Comparison of ENCODE assay signal across 28 mouse cellular contexts in the genomic region with DNA sequence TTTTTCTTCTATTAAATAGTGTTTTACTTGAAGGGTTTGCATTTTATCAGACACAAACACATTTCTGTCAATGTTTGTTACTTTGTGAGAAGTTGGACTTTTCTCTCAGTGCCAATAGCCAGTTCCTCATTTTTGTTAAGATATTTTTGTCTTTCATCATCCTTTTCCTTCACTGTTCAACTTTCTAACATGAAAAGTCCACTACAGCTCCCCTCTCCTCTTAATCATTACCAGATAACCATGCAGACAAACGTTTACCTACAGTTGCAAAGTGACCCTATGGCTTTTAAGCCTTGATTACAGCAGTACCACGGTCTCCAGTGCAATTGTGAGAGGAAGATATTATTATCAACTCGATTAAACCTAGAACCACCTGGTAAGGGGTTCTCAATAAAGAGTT. TPM values are rescaled to one million over a fixed set of nuclear protein-coding genes. Genes with fewer than 3 reads are reported as not detected.
DNase-seq lines count a peak whose midpoint lies in the region; ATAC-seq and TF ChIP-seq lines count a peak whose summit lies in the region.
"Had no signal": no experiment of that assay in that cellular context is flagged by ENCODE, and none has a peak within 500 bp of the region (broad histone marks: within the 10 kb centered on the region; RNA-seq: fewer than 3 reads in every experiment).

No protein-coding gene starts in this region.

- no peak overlapping the region for H3K27ac ChIP-seq in midbrain, embryonic 13.5 days
- H3K27ac ChIP-seq: embryonic facial prominence, embryonic 10.5 days; embryonic facial prominence, embryonic 12.5 days; forebrain, embryonic 13.5 days; forebrain, embryonic 15.5 days had no signal

- no peak for TF ChIP-seq CTCF in G1E (IDR thresholded peaks at IDR 0.05; ENCODE audit: low read depth, low read length)

- H3K36me3 ChIP-seq in G1E (replicated peaks), result no peaks in the 10 kb centered on the region
- no peaks in the 10 kb centered on the region for H3K36me3 ChIP-seq in midbrain, embryonic 13.5 days
- H3K36me3 ChIP-seq: embryonic facial prominence, embryonic 10.5 days; embryonic facial prominence, embryonic 12.5 days; forebrain, embryonic 15.5 days had no signal

- H3K9ac ChIP-seq in midbrain, embryonic 13.5 days (replicated peaks), result no peak overlapping the region
- H3K9ac ChIP-seq: embryonic facial prominence, embryonic 12.5 days; forebrain, embryonic 13.5 days; forebrain, embryonic 15.5 days; forebrain, postnatal 0 days had no signal

- DNase-seq in G1E (ENCODE audit: low spot score) (no peak), MEL-GATA-1-ER (ENCODE audit: extremely low read depth, low read depth) (peak; percentile 86)
- DNase-seq in layer of hippocampus, postnatal 36 days, result no peak
- DNase-seq in neural tube, embryonic 10.5 days (ENCODE audit: extremely low spot score, low spot score), result no peak
- DNase-seq: adrenal gland, adult 2 months; adrenal gland, postnatal 10 days; adrenal gland, postnatal 25 days; B cell, adult 2 months; cerebellum, adult 11 months; cerebellum, adult 18-20 months; cerebellum, adult 8-10 months; cerebellum, adult 9-11 months; cerebellum, postnatal 14 days; cerebellum, postnatal 36 days; forebrain, postnatal 0 days had no signal

- 77% methylated on average over 3 of the region's 3 CpGs for WGBS in midbrain, embryonic 13.5 days

- ATAC-seq in G1E (ENCODE audit: extremely low read depth, insufficient number of reproducible peaks, low FRiP score, poor library complexity, severe bottlenecking), result peak; percentile 56
- ATAC-seq in megakaryocyte progenitor cell, adult 5-6 weeks (replicated peaks; ENCODE audit: poor library complexity), result peak; percentile 44
- no peak for ATAC-seq in midbrain, embryonic 13.5 days
- ATAC-seq: CD4-positive, CD25-positive, alpha-beta regulatory T cell, adult 4 months; forebrain, embryonic 13.5 days; forebrain, embryonic 15.5 days; forebrain, postnatal 0 days had no signal

- no peak overlapping the region for H3K4me3 ChIP-seq in G1E (ENCODE audit: low read depth, low read length)
- H3K4me3 ChIP-seq in midbrain, embryonic 13.5 days (replicated peaks), result no peak overlapping the region
- H3K4me3 ChIP-seq: embryonic facial prominence, embryonic 10.5 days; embryonic facial prominence, embryonic 12.5 days; forebrain, embryonic 13.5 days; forebrain, embryonic 15.5 days had no signal

- H3K4me1 ChIP-seq in G1E (ENCODE audit: insufficient read depth, low read depth, low read length), result peaks cover 27% of the 10 kb centered on the region
- H3K4me1 ChIP-seq in midbrain, embryonic 13.5 days (replicated peaks), result no peaks in the 10 kb centered on the region
- H3K4me1 ChIP-seq: embryonic facial prominence, embryonic 12.5 days; forebrain, embryonic 15.5 days had no signal

- H3K27me3 ChIP-seq in G1E (ENCODE audit: insufficient read depth, low read length), result no peaks in the 10 kb centered on the region
- H3K27me3 ChIP-seq in midbrain, embryonic 13.5 days, result no peaks in the 10 kb centered on the region
- H3K27me3 ChIP-seq: CH12.LX; embryonic facial prominence, embryonic 12.5 days; forebrain, embryonic 13.5 days; forebrain, embryonic 15.5 days had no signal

- no peaks in the 10 kb centered on the region for H3K9me3 ChIP-seq in G1E (replicated peaks)
- no peaks in the 10 kb centered on the region for H3K9me3 ChIP-seq in midbrain, embryonic 13.5 days
- H3K9me3 ChIP-seq: embryonic facial prominence, embryonic 10.5 days; embryonic facial prominence, embryonic 12.5 days; forebrain, embryonic 13.5 days; forebrain, embryonic 15.5 days had no signal

- H3K4me2 ChIP-seq in midbrain, embryonic 13.5 days (replicated peaks), result no peak overlapping the region
- H3K4me2 ChIP-seq: embryonic facial prominence, embryonic 12.5 days; forebrain, embryonic 13.5 days; forebrain, embryonic 15.5 days had no signal

RNA-seq across cellular contexts. Expression of a gene that starts 8.0 kb away (rescaled TPM):
- total RNA-seq in G1E (2014; fragmentation: Nextera tagmentation) (not detected in 2 replicates), G1E (2017) (0.22 TPM in 1 of 2 replicates, not detected in the other)
- not detected in 2 replicates for polyA plus RNA-seq in G1E (2012)
- not detected in 2 replicates for total RNA-seq in megakaryocyte progenitor cell, adult 5-6 weeks (2015)
- not detected in 2 replicates for total RNA-seq in megakaryocyte progenitor cell, adult 5-6 weeks (2017)
- not detected in 2 replicates for polyA plus RNA-seq in midbrain, embryonic 13.5 days (2015; fragmentation: Nextera tagmentation; extraction: Ambion mirVana)
- total RNA-seq in layer of hippocampus, postnatal 36 days (2021), result not detected
- total RNA-seq: adrenal gland, adult 2 months; adrenal gland, postnatal 10 days; adrenal gland, postnatal 25 days; adrenal gland, postnatal 4 days; CH12.LX; forebrain, postnatal 0 days had no signal
- polyA plus RNA-seq: adrenal gland, adult 2 months; brain, embryonic 14.5 days; CD4-positive, CD25-positive, alpha-beta regulatory T cell, adult 4 months; cortical plate, adult 2 months; embryonic facial prominence, embryonic 10.5 days; embryonic facial prominence, embryonic 12.5 days; embryonic facial prominence, embryonic 14.5 days; forebrain, embryonic 11.5 days; forebrain, embryonic 13.5 days; forebrain, embryonic 15.5 days; forebrain, postnatal 0 days had no signal

RNA-seq across cellular contexts. Expression of a gene that starts 25.8 kb away (rescaled TPM):
- total RNA-seq in G1E (2014; fragmentation: Nextera tagmentation) (2.5 and 6.2 TPM in 2 replicates), G1E (2017) (2.5 and 2.6 TPM in 2 replicates)
- polyA plus RNA-seq in G1E (2012), result 0.07 TPM in 1 of 2 replicates, not detected in the other
- 0.30 TPM in 1 of 2 replicates, not detected in the other for total RNA-seq in megakaryocyte progenitor cell, adult 5-6 weeks (2015)
- total RNA-seq in megakaryocyte progenitor cell, adult 5-6 weeks (2017), result not detected in 2 replicates
- 0.36 and 0.49 TPM in 2 replicates for polyA plus RNA-seq in midbrain, embryonic 13.5 days (2015; fragmentation: Nextera tagmentation; extraction: Ambion mirVana)
- 1 to 10 TPM; 2.2 to 3.3 TPM for total RNA-seq in layer of hippocampus, postnatal 36 days (2021)
- polyA plus RNA-seq: CD4-positive, CD25-positive, alpha-beta regulatory T cell, adult 4 months had no signal

RNA-seq across cellular contexts. Expression of a gene that starts 51.7 kb away (rescaled TPM):
- 76.7 and 80.3 TPM in 2 replicates for total RNA-seq in G1E (2014; fragmentation: Nextera tagmentation)
- total RNA-seq in G1E (2017), result 146 and 180 TPM in 2 replicates
- polyA plus RNA-seq in G1E (2012), result 124 and 157 TPM in 2 replicates
- 47.3 and 65.8 TPM in 2 replicates for total RNA-seq in megakaryocyte progenitor cell, adult 5-6 weeks (2015)
- 28.2 and 37.0 TPM in 2 replicates for total RNA-seq in megakaryocyte progenitor cell, adult 5-6 weeks (2017)
- 11.6 TPM in 2 replicates for polyA plus RNA-seq in midbrain, embryonic 13.5 days (2015; fragmentation: Nextera tagmentation; extraction: Ambion mirVana)
- 1 to 10 TPM; 1.6 to 1.7 TPM for total RNA-seq in layer of hippocampus, postnatal 36 days (2021)

Comparison
In these comparisons a context has a peak if more than half of its experiments do, and no peak if none do; other contexts are left out.
1. RNA of a gene that starts 51.7 kb away (total RNA-seq): 76.7 to 180 TPM in G1E and 28.2 to 65.8 TPM in megakaryocyte progenitor cell, adult 5-6 weeks; 1.6 to 1.7 TPM in layer of hippocampus, postnatal 36 days; every median in the first group is over 10 times any median in the second.